Mouse (Mus musculus): ENCODE measurements around the gene Sncg. TPM values are rescaled to one million over a fixed set of nuclear protein-coding genes. Genes with fewer than 3 reads are reported as not detected.
"Not testable (repeated sequence)": the region's sequence is repeated elsewhere in the genome, so short reads cannot be mapped to it uniquely, and the experiment has no call there.

Sncg gene
- 50.6 and 76.6 TPM in 2 replicates for polyA plus RNA-seq (2014; fragmentation: Nextera tagmentation; extraction: Ambion mirVana)

DNA sequence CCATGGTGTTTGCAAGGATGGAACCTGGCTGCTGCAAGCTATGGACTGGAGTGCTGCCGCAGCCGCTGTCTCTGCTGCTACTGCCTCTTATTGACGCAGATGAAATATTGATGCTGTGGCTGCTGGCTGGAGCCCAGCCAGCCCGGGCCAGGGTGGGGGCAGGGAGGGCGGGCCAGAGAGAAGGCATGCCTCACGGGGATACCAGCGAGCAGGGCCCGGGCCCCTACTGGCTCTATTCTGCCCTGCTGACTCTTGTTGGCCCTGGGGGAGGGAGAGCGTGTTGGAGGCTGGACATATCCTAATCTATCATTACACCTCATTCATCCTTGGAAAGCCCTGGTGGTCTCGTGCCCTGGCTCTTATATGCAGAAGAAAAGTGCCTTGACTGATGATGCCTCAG is at the start of gene Sncg:
TSS of gene Sncg (minus strand) at position 213 of the 400 bp plus-strand sequence.
- 77% methylated on average over 10 of the region's 10 CpGs for WGBS
- H3K36me3 ChIP-seq (replicated peaks; ENCODE audit: control insufficient read depth, insufficient read depth, low read depth, low read length): no peaks in the 10 kb centered on the region
- DNase-seq (ENCODE audit: low spot score) (no peak), ATAC-seq (replicated peaks; ENCODE audit: insufficient number of reproducible peaks, low FRiP score, low TSS enrichment, low read depth) (no peak)
- no peak within 1 kb of the TSS for H3K4me2 ChIP-seq (ENCODE audit: low read depth, low read length)
- peak within 1 kb of the TSS; percentile 1; the same call in 1 of the 2 replicates for H3K4me3 ChIP-seq (ENCODE audit: low read depth, low read length)
- no peaks in the 10 kb centered on the region; the same call in 1 of the 2 replicates for H3K27me3 ChIP-seq (ENCODE audit: control insufficient read depth, insufficient read depth, low read length)
- no peaks in the 10 kb centered on the region for H3K4me1 ChIP-seq (ENCODE audit: control insufficient read depth, insufficient read depth, low read length)
- H3K9ac ChIP-seq (replicated peaks; ENCODE audit: low read length): no peak within 1 kb of the TSS
- H3K27ac ChIP-seq (replicated peaks; ENCODE audit: low read depth, low read length): no peak within 1 kb of the TSS
- H3K9me3 ChIP-seq (replicated peaks; ENCODE audit: control insufficient read depth, low read length): no peaks in the 10 kb centered on the region

DNA sequence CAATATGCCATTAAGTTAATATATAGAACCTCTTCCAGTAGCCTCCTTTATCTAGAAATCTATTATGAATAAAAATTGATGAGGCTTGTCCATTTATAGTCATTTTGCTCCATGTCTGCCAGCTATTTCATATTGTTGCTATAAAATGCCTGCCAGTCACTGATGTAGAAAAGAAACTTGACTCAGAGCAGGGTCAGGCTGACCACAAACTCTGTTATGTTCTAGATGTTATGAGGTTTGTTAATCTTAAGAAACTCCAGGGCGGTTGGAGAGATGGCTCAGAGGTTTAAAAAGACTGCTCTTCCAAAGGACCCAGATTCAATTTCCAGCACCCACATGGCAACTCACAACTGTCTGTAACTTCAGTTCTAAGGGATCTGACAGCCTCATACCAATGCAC is 46.5 kb upstream of the Sncg start:
- no peaks in the 10 kb centered on the region for H3K4me1 ChIP-seq (ENCODE audit: control insufficient read depth, insufficient read depth, low read length)
- no peak overlapping the region for H3K4me2 ChIP-seq (ENCODE audit: low read depth, low read length)
- H3K27ac ChIP-seq (replicated peaks; ENCODE audit: low read depth, low read length): no peak overlapping the region
- WGBS: 100% methylated on average over 1 of the region's 1 CpGs
- H3K9me3 ChIP-seq (replicated peaks; ENCODE audit: control insufficient read depth, low read length): no peaks in the 10 kb centered on the region
- no peak overlapping the region for H3K9ac ChIP-seq (replicated peaks; ENCODE audit: low read length)
- no peaks in the 10 kb centered on the region for H3K27me3 ChIP-seq (ENCODE audit: control insufficient read depth, insufficient read depth, low read length)
- DNase-seq (ENCODE audit: low spot score): no peak
- no peak overlapping the region for H3K4me3 ChIP-seq (ENCODE audit: low read depth, low read length)
- peaks cover 6% of the 10 kb centered on the region for H3K36me3 ChIP-seq (replicated peaks; ENCODE audit: control insufficient read depth, insufficient read depth, low read depth, low read length)
- no peak for ATAC-seq (replicated peaks; ENCODE audit: insufficient number of reproducible peaks, low FRiP score, low TSS enrichment, low read depth)

DNA sequence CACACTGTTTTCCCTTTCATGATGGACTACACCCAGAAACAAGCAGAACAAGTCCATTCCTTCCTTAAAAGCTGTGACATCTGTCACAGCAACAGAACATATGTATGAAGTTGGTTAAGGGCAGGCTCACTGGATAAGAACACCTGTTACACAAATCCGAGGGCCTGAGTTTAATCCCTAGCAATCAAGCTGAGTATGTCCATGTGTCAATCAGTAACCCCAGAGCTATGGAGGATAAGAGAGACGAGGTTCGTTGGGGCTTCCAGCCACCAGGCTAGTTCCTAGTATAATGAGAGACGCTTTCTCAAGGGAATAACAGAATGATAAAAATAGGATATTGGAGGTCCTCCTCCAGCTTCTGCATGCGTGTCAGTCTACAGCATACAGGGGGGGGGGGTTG is 42.9 kb upstream of the Sncg start:
- peaks cover 6% of the 10 kb centered on the region for H3K36me3 ChIP-seq (replicated peaks; ENCODE audit: control insufficient read depth, insufficient read depth, low read depth, low read length)
- no peak for DNase-seq (ENCODE audit: low spot score)
- WGBS: 79% methylated on average over 5 of the region's 5 CpGs
- H3K4me3 ChIP-seq (ENCODE audit: low read depth, low read length): no peak overlapping the region
- H3K9ac ChIP-seq (replicated peaks; ENCODE audit: low read length): no peak overlapping the region
- no peak for ATAC-seq (replicated peaks; ENCODE audit: insufficient number of reproducible peaks, low FRiP score, low TSS enrichment, low read depth)
- H3K27ac ChIP-seq (replicated peaks; ENCODE audit: low read depth, low read length): no peak overlapping the region
- H3K4me1 ChIP-seq (ENCODE audit: control insufficient read depth, insufficient read depth, low read length): no peaks in the 10 kb centered on the region
- H3K27me3 ChIP-seq (ENCODE audit: control insufficient read depth, insufficient read depth, low read length): no peaks in the 10 kb centered on the region
- H3K9me3 ChIP-seq (replicated peaks; ENCODE audit: control insufficient read depth, low read length): no peaks in the 10 kb centered on the region
- no peak overlapping the region for H3K4me2 ChIP-seq (ENCODE audit: low read depth, low read length)

DNA sequence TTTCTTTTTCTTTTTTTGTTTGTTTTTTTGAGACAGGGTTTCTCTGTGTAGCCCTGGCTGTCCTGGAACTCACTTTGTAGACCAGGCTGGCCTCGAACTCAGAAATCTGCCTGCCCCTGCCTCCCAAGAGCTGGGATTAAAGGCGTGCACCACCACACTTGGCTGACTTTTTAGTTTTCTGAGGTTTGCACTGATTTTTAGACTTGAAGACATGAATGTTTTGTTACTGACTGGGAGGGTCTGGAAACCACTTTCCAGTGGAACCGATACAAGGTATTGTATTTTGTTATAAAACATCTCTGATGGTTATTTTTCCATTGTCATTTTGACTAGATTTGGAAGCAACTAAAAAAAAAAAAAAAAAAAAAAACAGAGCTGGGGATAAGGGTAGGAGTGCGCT is 42.4 kb upstream of the Sncg start:
- 92% methylated on average over 4 of the region's 4 CpGs for WGBS
- not testable (repeated sequence) for H3K36me3 ChIP-seq (replicated peaks; ENCODE audit: control insufficient read depth, insufficient read depth, low read depth, low read length)

DNA sequence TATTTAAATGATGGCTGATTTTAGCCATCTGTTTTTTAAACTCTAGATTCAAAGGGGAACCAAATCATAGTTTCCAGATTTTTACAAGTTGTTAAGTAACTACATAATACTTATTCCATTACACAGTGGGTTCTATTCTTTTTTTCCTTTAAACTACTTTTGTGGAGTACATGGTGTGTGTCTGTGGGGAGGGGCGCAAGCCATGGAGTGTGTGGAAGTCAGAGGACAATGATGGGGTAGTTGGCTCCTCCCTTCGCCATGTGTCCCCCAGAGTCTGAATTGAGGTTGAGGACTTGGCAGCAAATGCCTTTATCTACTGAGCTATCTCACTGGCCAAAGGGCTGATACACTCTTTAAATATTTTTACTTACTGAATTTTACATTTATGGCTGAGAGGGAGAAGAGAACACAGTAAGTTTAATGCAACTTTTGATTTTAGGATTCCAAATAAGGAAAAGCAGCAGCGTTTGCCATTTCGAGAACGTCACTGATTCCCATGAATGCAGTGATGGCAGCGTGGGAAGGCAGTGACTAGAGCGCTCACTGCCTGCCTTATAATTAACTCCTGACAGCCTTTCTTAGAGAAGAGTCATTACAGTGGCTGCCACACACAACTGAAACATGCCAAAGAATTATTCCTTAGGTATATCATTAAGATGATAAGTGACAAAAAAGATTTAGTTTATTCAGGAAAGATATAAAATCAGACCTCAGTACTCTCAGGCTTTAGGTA is 37.7 kb upstream of the Sncg start:
- Histone ChIP-seq H3K27me3 (ENCODE audit: control insufficient read depth, insufficient read depth, low read length) (no peaks in the 10 kb centered on the region), H3K4me3 (ENCODE audit: low read depth, low read length) (no peak overlapping the region), H3K36me3 (replicated peaks; ENCODE audit: control insufficient read depth, insufficient read depth, low read depth, low read length) (peaks cover 3% of the 10 kb centered on the region), H3K9ac (replicated peaks; ENCODE audit: low read length) (no peak overlapping the region), H3K4me2 (ENCODE audit: low read depth, low read length) (no peak overlapping the region), H3K27ac (replicated peaks; ENCODE audit: low read depth, low read length) (no peak overlapping the region), H3K9me3 (replicated peaks; ENCODE audit: control insufficient read depth, low read length) (no peaks in the 10 kb centered on the region), H3K4me1 (ENCODE audit: control insufficient read depth, insufficient read depth, low read length) (no peaks in the 10 kb centered on the region)
- DNase-seq (ENCODE audit: low spot score): no peak
- ATAC-seq (replicated peaks; ENCODE audit: insufficient number of reproducible peaks, low FRiP score, low TSS enrichment, low read depth): no peak
- 94% methylated on average over 7 of the region's 7 CpGs for WGBS

More for the DNA sequence above, 42.4 kb upstream of the Sncg start:
- H3K9me3 ChIP-seq (replicated peaks; ENCODE audit: control insufficient read depth, low read length); DNase-seq (ENCODE audit: low spot score); ATAC-seq (replicated peaks; ENCODE audit: insufficient number of reproducible peaks, low FRiP score, low TSS enrichment, low read depth); H3K27me3 ChIP-seq (ENCODE audit: control insufficient read depth, insufficient read depth, low read length); H3K27ac ChIP-seq (replicated peaks; ENCODE audit: low read depth, low read length); H3K4me1 ChIP-seq (ENCODE audit: control insufficient read depth, insufficient read depth, low read length); H3K4me2 ChIP-seq (ENCODE audit: low read depth, low read length); H3K4me3 ChIP-seq (ENCODE audit: low read depth, low read length); H3K9ac ChIP-seq (replicated peaks; ENCODE audit: low read length): not testable (repeated sequence)

DNA sequence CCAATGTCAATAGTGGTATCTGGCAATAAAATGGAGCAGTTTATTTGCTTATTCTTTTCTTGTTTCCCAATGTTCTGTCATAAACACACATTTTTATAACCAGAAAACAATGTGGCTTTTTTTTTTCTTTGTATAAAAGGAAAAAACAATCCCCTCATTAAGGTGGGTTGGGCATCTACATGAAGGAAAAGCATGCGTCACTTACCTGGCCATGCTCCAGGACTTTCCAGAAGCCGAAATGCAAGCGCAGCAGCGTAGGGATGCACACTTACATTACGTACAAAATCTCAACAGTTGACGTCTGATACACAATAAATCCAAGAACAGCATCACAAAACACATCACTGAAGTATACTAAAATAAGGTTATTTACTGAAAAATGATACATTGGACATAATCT is 36.1 kb upstream of the Sncg start:
- Histone ChIP-seq H3K9me3 (replicated peaks; ENCODE audit: control insufficient read depth, low read length) (no peaks in the 10 kb centered on the region), H3K27ac (replicated peaks; ENCODE audit: low read depth, low read length) (no peak overlapping the region), H3K4me1 (ENCODE audit: control insufficient read depth, insufficient read depth, low read length) (no peaks in the 10 kb centered on the region), H3K4me3 (ENCODE audit: low read depth, low read length) (no peak overlapping the region), H3K36me3 (replicated peaks; ENCODE audit: control insufficient read depth, insufficient read depth, low read depth, low read length) (peaks cover 3% of the 10 kb centered on the region), H3K4me2 (ENCODE audit: low read depth, low read length) (no peak overlapping the region), H3K9ac (replicated peaks; ENCODE audit: low read length) (no peak overlapping the region), H3K27me3 (ENCODE audit: control insufficient read depth, insufficient read depth, low read length) (no peaks in the 10 kb centered on the region)
- DNase-seq (ENCODE audit: low spot score) (no peak), ATAC-seq (replicated peaks; ENCODE audit: insufficient number of reproducible peaks, low FRiP score, low TSS enrichment, low read depth) (no peak)
- 99% methylated on average over 6 of the region's 6 CpGs for WGBS

DNA sequence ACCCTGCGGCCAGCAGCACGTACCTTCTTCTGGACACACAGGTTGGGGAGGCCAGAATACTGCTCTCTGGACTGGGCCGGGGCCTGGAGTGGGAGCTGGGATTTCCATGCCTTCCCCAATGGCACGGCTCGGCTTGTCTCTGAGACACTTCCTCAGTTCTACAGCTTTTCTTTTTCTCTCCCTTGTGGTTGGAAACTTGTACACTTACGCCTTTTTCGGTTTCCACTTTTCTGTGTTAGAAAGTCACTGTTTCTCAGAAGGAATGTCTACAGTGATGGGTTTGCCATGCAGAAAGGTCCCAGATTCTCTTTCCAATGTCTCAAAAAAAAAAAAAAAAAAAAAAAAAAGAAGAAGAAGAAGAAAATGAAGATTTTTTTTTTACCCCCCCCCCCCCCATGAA is 28.8 kb upstream of the Sncg start:
- H3K27me3 ChIP-seq (ENCODE audit: control insufficient read depth, insufficient read depth, low read length): no peaks in the 10 kb centered on the region
- no peak for ATAC-seq (replicated peaks; ENCODE audit: insufficient number of reproducible peaks, low FRiP score, low TSS enrichment, low read depth)
- H3K36me3 ChIP-seq (replicated peaks; ENCODE audit: control insufficient read depth, insufficient read depth, low read depth, low read length): no peaks in the 10 kb centered on the region; the same call in 1 of the 2 replicates
- H3K9ac ChIP-seq (replicated peaks; ENCODE audit: low read length): no peak overlapping the region
- no peak for DNase-seq (ENCODE audit: low spot score)
- H3K4me1 ChIP-seq (ENCODE audit: control insufficient read depth, insufficient read depth, low read length): no peaks in the 10 kb centered on the region
- 99% methylated on average over 7 of the region's 7 CpGs for WGBS
- H3K4me3 ChIP-seq (ENCODE audit: low read depth, low read length): no peak overlapping the region
- no peak overlapping the region for H3K4me2 ChIP-seq (ENCODE audit: low read depth, low read length)
- H3K9me3 ChIP-seq (replicated peaks; ENCODE audit: control insufficient read depth, low read length): no peaks in the 10 kb centered on the region
- H3K27ac ChIP-seq (replicated peaks; ENCODE audit: low read depth, low read length): no peak overlapping the region

DNA sequence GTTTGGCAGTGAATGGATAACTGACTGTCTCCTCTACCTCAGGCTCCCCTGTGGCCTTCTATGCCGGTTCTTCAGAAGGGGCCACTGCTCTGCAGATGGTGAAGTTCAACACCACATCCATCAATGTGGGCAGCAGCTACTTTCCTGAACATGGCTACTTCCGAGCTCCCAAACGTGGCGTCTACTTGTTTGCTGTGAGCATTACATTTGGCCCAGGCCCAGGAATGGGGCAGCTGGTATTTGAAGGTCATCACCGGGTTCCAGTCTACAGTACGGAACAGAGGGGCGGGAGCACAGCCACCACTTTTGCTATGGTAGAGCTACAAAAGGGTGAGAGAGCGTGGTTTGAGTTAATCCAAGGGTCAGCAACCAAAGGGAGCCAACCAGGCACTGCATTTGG is 28.3 kb upstream of the Sncg start:
- H3K36me3 ChIP-seq (replicated peaks; ENCODE audit: control insufficient read depth, insufficient read depth, low read depth, low read length): no peaks in the 10 kb centered on the region; the same call in 1 of the 2 replicates
- H3K27me3 ChIP-seq (ENCODE audit: control insufficient read depth, insufficient read depth, low read length): no peaks in the 10 kb centered on the region
- DNase-seq (ENCODE audit: low spot score) (no peak), ATAC-seq (replicated peaks; ENCODE audit: insufficient number of reproducible peaks, low FRiP score, low TSS enrichment, low read depth) (no peak)
- no peaks in the 10 kb centered on the region for H3K4me1 ChIP-seq (ENCODE audit: control insufficient read depth, insufficient read depth, low read length)
- H3K27ac ChIP-seq (replicated peaks; ENCODE audit: low read depth, low read length): no peak overlapping the region
- no peak overlapping the region for H3K4me3 ChIP-seq (ENCODE audit: low read depth, low read length)
- no peaks in the 10 kb centered on the region for H3K9me3 ChIP-seq (replicated peaks; ENCODE audit: control insufficient read depth, low read length)
- no peak overlapping the region for H3K4me2 ChIP-seq (ENCODE audit: low read depth, low read length)
- H3K9ac ChIP-seq (replicated peaks; ENCODE audit: low read length): no peak overlapping the region
- 85% methylated on average over 8 of the region's 8 CpGs for WGBS
